Mouse (Mus musculus): ENCODE measurements at regions not wholly inside any gene's neighbourhood (a gene's known extent, or its start where the extent isn't known, plus 50 kb on each side); places are given as distances from the start of the nearest gene placed in this dataset.

GRCm38 (mm10) chr3:149092649-149093048 lies 102.3 kb upstream of the Adgrl2 start:
- TF ChIP-seq CTCF (IDR thresholded peaks at IDR 0.05; ENCODE audit: borderline replicate concordance, insufficient read depth, low read depth, low read length) (no peak), POLR2A (IDR thresholded peaks at IDR 0.05; ENCODE audit: borderline replicate concordance, insufficient read depth, low read length) (no peak)
